Mouse (Mus musculus): ENCODE data around the gene Ppp4r3a. TPM values are rescaled to one million over a fixed set of nuclear protein-coding genes. Genes with fewer than 3 reads are reported as not detected.

Gene Ppp4r3a
- total RNA-seq, 2 experiments from 2014 or later: 23.5 to 25.3 TPM

- DNase-seq (ENCODE audit: low spot score): no peak
- intact Hi-C loops (cut with DNase I): no loop called here
Measured at GRCm38 (mm10) chr12:100996378-100996898, 87.1 kb downstream of the Ppp4r3a start.

GRCm38 (mm10) chr12:100995607-100996377, 87.7 kb downstream of the Ppp4r3a start:
- intact Hi-C loops (cut with DNase I): no loop called here
- DNase-seq (ENCODE audit: low spot score): no peak

GRCm38 (mm10) chr12:100994140-100995015, 89.1 kb downstream of the Ppp4r3a start:
- intact Hi-C loops (cut with DNase I): loop anchor here (5.0 kb wide), 1 partner anchor 33 kb away; the partner anchor contains the start of gene Ccdc88c
- DNase-seq (ENCODE audit: low spot score): no peak

GRCm38 (mm10) chr12:100993146-100993545, 90.4 kb downstream of the Ppp4r3a start:
- intact Hi-C loops (cut with DNase I): loop anchor here (5.0 kb wide), 1 partner anchor 34 kb away; the partner anchor contains the start of gene Ccdc88c
- no peak for DNase-seq (ENCODE audit: low spot score)

- DNase-seq (ENCODE audit: low spot score): no peak
- intact Hi-C loops (cut with DNase I): loop anchor here (5.0 kb wide), 1 partner anchor 35 kb away; the partner anchor contains the start of gene Ccdc88c
Measured at GRCm38 (mm10) chr12:100992505-100992904, 91.0 kb downstream of the Ppp4r3a start.

GRCm38 (mm10) chr12:100991119-100991518, 92.4 kb downstream of the Ppp4r3a start:
- intact Hi-C loops (cut with DNase I): loop anchor here (5.0 kb wide), 1 partner anchor 36 kb away; the partner anchor contains the start of gene Ccdc88c
- DNase-seq (ENCODE audit: low spot score): no peak

DNA sequence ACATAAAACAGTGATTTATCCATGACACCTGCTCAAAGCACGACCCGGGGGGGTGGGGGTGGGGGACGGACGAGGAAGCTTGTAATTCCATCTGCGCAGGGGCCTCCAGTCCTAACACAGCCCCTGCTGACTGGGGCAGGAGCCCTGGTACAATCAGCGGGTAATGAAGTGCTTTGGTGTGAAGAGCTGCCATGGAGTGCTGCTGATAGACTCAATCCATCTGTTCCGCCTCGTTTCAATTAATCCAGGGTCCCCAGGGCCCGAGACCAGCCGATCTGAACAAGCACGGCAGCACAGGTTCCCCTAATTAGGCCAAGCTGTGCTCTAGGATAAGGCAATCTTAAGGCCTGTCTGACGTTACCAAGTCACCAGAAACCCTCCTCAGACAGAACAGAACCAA, 93.2 kb downstream of the Ppp4r3a start:
- intact Hi-C loops (cut with DNase I): loop anchor here (5.0 kb wide), 1 partner anchor 37 kb away; the partner anchor contains the start of gene Ccdc88c
- no peak for DNase-seq (ENCODE audit: low spot score)

DNA sequence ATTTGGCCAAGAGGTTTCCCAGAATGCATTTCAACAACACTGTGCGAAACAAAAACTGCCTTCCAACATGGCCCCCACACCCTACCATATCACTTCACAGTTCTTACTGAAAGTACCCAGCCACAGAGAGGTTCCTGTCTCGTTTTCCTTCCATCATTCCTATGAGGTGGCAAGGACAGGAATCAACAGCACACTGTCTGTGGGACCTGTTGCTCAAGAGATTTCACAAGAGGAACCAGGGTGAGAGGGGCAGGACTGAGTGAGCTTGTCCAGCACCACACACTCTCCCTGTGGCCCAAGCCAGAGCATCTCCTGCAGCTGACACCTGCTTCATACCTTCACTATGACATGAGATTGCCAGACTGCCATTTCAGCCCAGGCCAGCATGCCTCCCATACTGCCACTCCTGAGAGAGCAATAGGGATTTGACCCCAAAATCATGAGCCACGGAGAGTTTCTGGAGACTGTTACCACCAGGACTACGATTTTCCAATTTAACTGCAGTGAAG, 93.7 kb downstream of the Ppp4r3a start:
- intact Hi-C loops (cut with DNase I): loop anchor here (5.0 kb wide), 1 partner anchor 37 kb away; the partner anchor contains the start of gene Ccdc88c
- DNase-seq (ENCODE audit: low spot score): no peak

Small RNAs within 50 kb of the gene (microRNA-seq; reads per million reads assigned to microRNA genes)
- gene Mir1190: not detected

Other genes with a start within 250 kb of the Ppp4r3a start
- gene Gpr68, start 175.5 kb downstream of the Ppp4r3a start, total RNA-seq (2021): under 1 TPM; 0.23 to 0.92 TPM
- gene Ccdc88c, start 54.6 kb downstream of the Ppp4r3a start, total RNA-seq (2021): 1 to 10 TPM; 5.9 to 6.7 TPM

Measured in heart, postnatal 25 days (tissue).